Mouse (Mus musculus): ENCODE data around the gene Adgre4.
"Not testable (repeated sequence)": the region's sequence is repeated elsewhere in the genome, so short reads cannot be mapped to it uniquely, and the experiment has no call there.

DNA sequence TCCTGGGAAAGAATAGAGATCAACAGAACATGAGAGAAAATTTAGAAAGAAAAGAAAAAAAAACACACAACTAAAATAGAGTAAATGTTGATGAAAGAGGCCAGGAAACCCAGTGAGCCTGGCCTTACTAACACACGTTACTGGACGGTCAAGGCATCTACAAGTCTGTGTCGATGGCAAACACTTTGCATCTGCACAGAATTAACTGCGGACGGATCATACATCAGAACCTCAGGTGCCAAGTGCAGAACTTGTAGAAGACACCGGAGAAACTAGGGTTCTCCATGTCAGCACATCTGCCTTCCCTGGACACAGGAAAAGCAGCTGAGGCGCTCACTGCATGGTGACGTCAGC, 128.5 kb downstream of the Adgre4 start:
- TF ChIP-seq CTCF, POLR2A (IDR thresholded peaks at IDR 0.05; ENCODE audit: extremely low read depth, insufficient read depth, low read length): not testable (repeated sequence)
